Mouse (Mus musculus) adrenal gland, postnatal 25 days (tissue): ENCODE measurements around the gene Gramd4. TPM values are rescaled to one million over a fixed set of nuclear protein-coding genes. Genes with fewer than 3 reads are reported as not detected.

Experiments used
- DNase-seq: peaks from one replicate; pipeline ENCODE4 v3.0.0; 2021; ENCODE audit warnings: mixed read lengths
- total RNA-seq: library from RNA; stranded (reverse); gene quantifications from 2 replicates; pipeline ENCODE4 v1.2.3, GENCODE M21; 2021

Gramd4 gene
- total RNA-seq, 1 experiment from 2014 or later = 17.4 TPM

- DNase-seq = no peak
Measured at GRCm38 (mm10) chr15:86183484-86183883, 126.0 kb downstream of the Gramd4 start.

GRCm38 (mm10) chr15:86184071-86184470 is 126.6 kb downstream of the Gramd4 start:
- no peak for DNase-seq

GRCm38 (mm10) chr15:86184851-86185688 is 127.6 kb downstream of the Gramd4 start:
- peak; percentile 59 for DNase-seq

GRCm38 (mm10) chr15:86185689-86186569 is 128.4 kb downstream of the Gramd4 start, which contains the start of gene Cerk:
Gene Cerk (minus strand): TSS chr15:86186141.
- DNase-seq = peak; percentile 87

- DNase-seq = no peak
Measured at GRCm38 (mm10) chr15:86186686-86187085, 129.2 kb downstream of the Gramd4 start.

Other genes starting within 250 kb of the Gramd4 start
- gene Cdpf1, start 246.0 kb upstream of the Gramd4 start, total RNA-seq = 23.9 and 32.4 TPM in 2 replicates
- 0.19 and 0.43 TPM in 2 replicates for gene Pkdrej, start 236.0 kb upstream of the Gramd4 start, total RNA-seq
- 13.5 and 23.4 TPM in 2 replicates for gene Ttc38, start 225.4 kb upstream of the Gramd4 start, total RNA-seq
- gene Gtse1, start 197.9 kb upstream of the Gramd4 start, total RNA-seq = 2.3 and 3.8 TPM in 2 replicates
- 31.0 and 34.2 TPM in 2 replicates for gene Trmu, start 178.4 kb upstream of the Gramd4 start, total RNA-seq
- 6.9 and 8.7 TPM in 2 replicates for gene Celsr1, start 23.9 kb upstream of the Gramd4 start, total RNA-seq
- 26.4 and 29.6 TPM in 2 replicates for gene Cerk, start 128.4 kb downstream of the Gramd4 start, total RNA-seq
- 24.7 and 33.8 TPM in 2 replicates for gene Tbc1d22a, start 156.8 kb downstream of the Gramd4 start, total RNA-seq